Mouse (Mus musculus): ENCODE data around the gene Ppp1r13l. TPM values are rescaled to one million over a fixed set of nuclear protein-coding genes. Genes with fewer than 3 reads are reported as not detected.

Ppp1r13l gene
- polyA plus RNA-seq, 1 experiment: 16.5 TPM

GRCm38 (mm10) chr7:19411783-19412182 lies 52.2 kb downstream of the Ppp1r13l start:
- no peak for DNase-seq (ENCODE audit: low spot score)

GRCm38 (mm10) chr7:19413525-19413924 lies 54.0 kb downstream of the Ppp1r13l start:
- no peak for DNase-seq (ENCODE audit: low spot score)

- DNase-seq (ENCODE audit: low spot score): no peak
Observed at GRCm38 (mm10) chr7:19416590-19416989, 57.0 kb downstream of the Ppp1r13l start.

- no peak for DNase-seq (ENCODE audit: low spot score)
Observed at GRCm38 (mm10) chr7:19420121-19420520, 60.6 kb downstream of the Ppp1r13l start.

- DNase-seq (ENCODE audit: low spot score): peak; percentile 60
Observed at GRCm38 (mm10) chr7:19420821-19421636, 61.5 kb downstream of the Ppp1r13l start.

- no peak for DNase-seq (ENCODE audit: low spot score)
Observed at GRCm38 (mm10) chr7:19423083-19423482, 63.5 kb downstream of the Ppp1r13l start.

GRCm38 (mm10) chr7:19424051-19424450 lies 64.5 kb downstream of the Ppp1r13l start:
- DNase-seq (ENCODE audit: low spot score): no peak

- no peak for DNase-seq (ENCODE audit: low spot score)
Observed at GRCm38 (mm10) chr7:19426349-19426748, 66.8 kb downstream of the Ppp1r13l start.

- DNase-seq (ENCODE audit: low spot score): no peak
Observed at GRCm38 (mm10) chr7:19426888-19427287, 67.3 kb downstream of the Ppp1r13l start.

Other genes starting within 250 kb of the Ppp1r13l start
- 0.13 and 0.40 TPM in 2 replicates for gene Gm4969, start 241.4 kb upstream of the Ppp1r13l start, polyA plus RNA-seq (2012; rRNA removed)
- 7.2 and 7.7 TPM in 2 replicates for gene Fbxo46, start 239.9 kb upstream of the Ppp1r13l start, polyA plus RNA-seq (2012; rRNA removed)
- 11.1 and 13.1 TPM in 2 replicates for gene Qpctl, start 210.5 kb upstream of the Ppp1r13l start, polyA plus RNA-seq (2012; rRNA removed)
- 122 and 124 TPM in 2 replicates for gene Snrpd2, start 210.0 kb upstream of the Ppp1r13l start, polyA plus RNA-seq (2012; rRNA removed)
- gene Gipr, start 193.6 kb upstream of the Ppp1r13l start, polyA plus RNA-seq (2012; rRNA removed): 0.09 and 0.28 TPM in 2 replicates
- 58.3 and 61.8 TPM in 2 replicates for gene Eml2, start 183.3 kb upstream of the Ppp1r13l start, polyA plus RNA-seq (2012; rRNA removed)
- 13.5 and 14.3 TPM in 2 replicates for gene Gpr4, start 147.2 kb upstream of the Ppp1r13l start, polyA plus RNA-seq (2012; rRNA removed)
- 18.1 and 19.4 TPM in 2 replicates for gene Opa3, start 131.4 kb upstream of the Ppp1r13l start, polyA plus RNA-seq (2012; rRNA removed)
- gene Vasp, start 87.9 kb upstream of the Ppp1r13l start, polyA plus RNA-seq (2012; rRNA removed): 133 and 146 TPM in 2 replicates
- 0.04 and 0.29 TPM in 2 replicates for gene Ppm1n, start 79.7 kb upstream of the Ppp1r13l start, polyA plus RNA-seq (2012; rRNA removed)
- 36.2 and 45.7 TPM in 2 replicates for gene Rtn2, start 77.1 kb upstream of the Ppp1r13l start, polyA plus RNA-seq (2012; rRNA removed)
- gene Fosb, start 49.7 kb upstream of the Ppp1r13l start, polyA plus RNA-seq (2012; rRNA removed): 1.5 and 2.6 TPM in 2 replicates
- gene Ercc1, start 15.0 kb upstream of the Ppp1r13l start, polyA plus RNA-seq (2012; rRNA removed): 42.3 and 47.5 TPM in 2 replicates
- gene Cd3eap, start 266 bp upstream of the Ppp1r13l start, polyA plus RNA-seq (2012; rRNA removed): 8.9 and 9.8 TPM in 2 replicates
- 23.8 and 24.5 TPM in 2 replicates for gene Ercc2, start 22.3 kb downstream of the Ppp1r13l start, polyA plus RNA-seq (2012; rRNA removed)
- 6.5 and 7.9 TPM in 2 replicates for gene Klc3, start 44.4 kb downstream of the Ppp1r13l start, polyA plus RNA-seq (2012; rRNA removed)
- 417 and 477 TPM in 2 replicates for gene Ckm, start 45.0 kb downstream of the Ppp1r13l start, polyA plus RNA-seq (2012; rRNA removed)
- 13.3 and 19.4 TPM in 2 replicates for gene Mark4, start 99.1 kb downstream of the Ppp1r13l start, polyA plus RNA-seq (2012; rRNA removed)
- gene Exoc3l2, start 103.6 kb downstream of the Ppp1r13l start, polyA plus RNA-seq (2012; rRNA removed): 8.4 and 10.2 TPM in 2 replicates
- gene Bloc1s3, start 148.6 kb downstream of the Ppp1r13l start, polyA plus RNA-seq (2012; rRNA removed): 6.6 and 7.4 TPM in 2 replicates
- 58.7 and 77.3 TPM in 2 replicates for gene Trappc6a, start 148.6 kb downstream of the Ppp1r13l start, polyA plus RNA-seq (2012; rRNA removed)
- gene Nkpd1, start 158.1 kb downstream of the Ppp1r13l start, polyA plus RNA-seq (2012; rRNA removed): 1.5 and 1.6 TPM in 2 replicates
- 61.4 and 64.8 TPM in 2 replicates for gene Ppp1r37, start 203.3 kb downstream of the Ppp1r13l start, polyA plus RNA-seq (2012; rRNA removed)
- gene Zfp296, start 217.5 kb downstream of the Ppp1r13l start, polyA plus RNA-seq (2012; rRNA removed): 6.2 and 7.0 TPM in 2 replicates
- gene Gemin7, start 217.8 kb downstream of the Ppp1r13l start, polyA plus RNA-seq (2012; rRNA removed): 69.0 TPM in 2 replicates
- gene Clasrp, start 244.7 kb downstream of the Ppp1r13l start, polyA plus RNA-seq (2012; rRNA removed): 68.9 and 76.5 TPM in 2 replicates